Mouse (Mus musculus): ENCODE measurements around the gene Psmd14.
A peak's percentile ranks its signal among the peaks of the same experiment; 100 is the strongest.

Psmd14 gene

DNA sequence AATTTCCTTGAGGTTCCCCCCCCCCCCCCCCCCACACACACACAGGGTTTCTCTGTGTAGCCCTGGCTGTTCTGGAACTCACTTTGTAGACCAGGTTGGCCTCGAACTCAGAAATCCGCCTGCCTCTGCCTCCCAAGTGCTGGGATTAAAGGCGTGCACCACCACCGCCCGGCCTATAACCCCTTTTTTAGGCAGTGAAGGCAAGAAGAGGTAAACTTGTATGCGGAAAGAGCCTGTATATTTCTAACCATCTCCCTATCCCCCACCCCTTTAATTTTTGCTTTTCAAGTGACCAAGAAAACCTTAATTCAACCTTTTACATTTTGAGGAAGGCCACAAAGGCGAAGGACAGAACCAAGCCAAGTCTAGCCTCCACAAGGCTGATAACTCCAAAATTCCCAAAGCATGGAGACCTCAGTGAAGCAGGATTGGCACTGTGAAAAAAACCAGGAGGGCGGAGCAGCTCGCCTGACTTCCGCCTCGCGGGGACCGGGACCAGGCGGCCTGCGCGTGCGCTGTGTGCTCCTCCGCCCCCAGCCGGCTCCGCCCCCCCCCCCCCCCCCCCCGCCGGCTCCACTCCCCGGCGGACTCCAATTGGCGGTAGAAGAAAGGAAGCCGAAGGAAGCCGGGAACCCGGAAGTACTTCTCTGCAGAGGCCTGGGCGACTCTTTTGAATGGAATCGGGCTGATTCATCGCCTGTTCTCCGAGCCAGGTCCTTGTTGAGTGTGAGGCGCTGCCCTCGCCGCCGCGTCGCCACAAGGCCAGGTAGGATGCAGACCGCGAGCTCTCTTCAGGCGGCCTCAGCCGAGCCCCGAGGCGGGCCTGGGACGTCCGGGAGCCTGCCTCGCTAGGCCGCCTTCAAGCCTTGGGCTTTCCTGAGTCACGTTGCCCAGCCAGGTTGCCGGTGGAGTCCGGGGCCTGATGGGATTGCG lies at the start of gene Psmd14:
Gene Psmd14, plus strand, starts transcription at position 587 of the 933 bp plus-strand sequence.
- DNase-seq = peak; percentile 79 to 84

DNA sequence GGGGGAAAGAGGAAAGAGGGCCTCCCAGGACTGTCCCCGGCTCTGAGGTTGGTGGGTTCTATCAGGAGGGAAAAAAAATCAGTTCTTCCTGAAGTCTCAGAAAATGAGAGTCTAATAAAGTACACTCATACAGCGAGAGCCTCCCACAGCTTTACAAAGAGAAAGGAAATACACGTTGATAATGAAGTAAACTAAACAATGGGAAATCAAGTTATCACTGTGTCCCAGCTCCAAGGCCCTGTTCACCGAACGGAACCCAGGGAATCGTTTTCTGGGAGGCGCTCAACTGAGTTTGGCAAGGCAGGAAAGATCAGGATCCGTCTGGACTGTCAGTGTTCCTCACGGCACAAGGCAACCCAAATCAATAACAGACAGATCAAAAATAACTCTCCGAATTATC lies 48.7 kb upstream of the Psmd14 start:
- DNase-seq = no peak

DNA sequence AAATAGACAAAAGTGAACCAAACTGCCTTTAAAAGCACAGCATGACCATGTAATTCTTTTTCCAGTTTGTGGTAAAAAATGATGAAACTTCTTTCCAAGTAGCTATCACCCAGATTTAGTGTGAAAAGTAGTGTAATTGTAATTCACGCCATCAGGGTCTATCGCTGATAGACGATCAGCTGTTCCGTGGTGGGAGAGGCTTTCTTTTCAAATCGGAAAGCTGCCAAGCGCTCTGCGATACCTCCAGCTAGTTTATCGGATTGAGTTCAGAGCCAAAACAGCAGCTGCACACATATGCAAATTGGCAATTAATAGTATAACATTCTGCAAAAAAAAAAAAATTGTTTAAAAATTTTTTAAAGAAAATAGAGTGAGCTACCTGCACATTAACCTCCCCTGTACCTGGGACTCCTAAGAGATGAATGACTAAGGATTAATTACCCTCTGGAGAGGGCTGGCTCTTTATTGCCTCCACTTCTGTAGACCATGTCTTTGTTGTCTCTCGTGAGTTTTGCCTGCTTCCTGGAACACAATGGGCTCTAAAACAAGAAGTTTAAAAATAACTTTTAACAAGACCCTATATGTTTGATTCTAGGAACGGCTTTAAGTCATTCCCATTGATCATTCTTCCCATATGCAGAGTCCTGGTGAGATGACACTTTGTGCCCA lies 47.8 kb upstream of the Psmd14 start:
- DNase-seq = no peak

DNA sequence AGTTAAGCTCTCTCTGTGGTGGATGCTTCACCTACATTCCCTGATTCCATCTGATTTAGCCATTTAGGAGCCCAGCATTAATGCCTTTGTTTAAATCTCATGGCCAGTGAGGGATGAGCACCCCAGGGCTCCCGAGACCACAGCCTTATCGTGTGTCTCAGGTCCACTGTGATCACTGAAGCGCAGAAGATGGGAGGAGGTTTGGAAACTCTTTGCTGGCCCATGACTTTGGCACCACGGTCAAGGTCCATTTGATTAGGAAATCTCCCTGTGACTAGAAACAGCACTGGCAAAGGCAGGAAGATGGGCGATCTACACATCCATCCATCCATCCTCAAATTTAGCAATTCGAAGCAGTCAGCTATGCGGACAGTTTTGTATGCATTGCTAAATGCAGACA lies 44.1 kb upstream of the Psmd14 start:
- DNase-seq = no peak

DNA sequence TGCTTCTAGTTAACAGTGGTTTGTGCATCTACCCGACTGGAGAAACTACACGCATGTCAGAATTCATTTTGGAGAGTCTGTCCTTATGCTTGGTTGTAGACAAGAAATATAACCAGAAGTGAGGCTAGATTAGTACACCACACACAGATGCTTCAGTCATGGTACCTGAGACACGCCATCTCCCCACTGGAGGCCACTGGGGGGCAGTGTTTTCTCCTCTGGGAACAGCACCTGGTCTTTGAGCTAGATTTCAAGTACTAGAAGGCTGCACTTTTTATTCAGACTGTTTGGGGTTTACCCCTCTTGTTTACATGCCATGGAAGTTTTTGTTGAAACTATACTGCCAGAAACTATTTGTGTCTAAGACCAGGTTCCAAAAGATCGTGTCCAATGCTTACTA lies 43.2 kb upstream of the Psmd14 start:
- peak; percentile 59 to 68 for DNase-seq

DNA sequence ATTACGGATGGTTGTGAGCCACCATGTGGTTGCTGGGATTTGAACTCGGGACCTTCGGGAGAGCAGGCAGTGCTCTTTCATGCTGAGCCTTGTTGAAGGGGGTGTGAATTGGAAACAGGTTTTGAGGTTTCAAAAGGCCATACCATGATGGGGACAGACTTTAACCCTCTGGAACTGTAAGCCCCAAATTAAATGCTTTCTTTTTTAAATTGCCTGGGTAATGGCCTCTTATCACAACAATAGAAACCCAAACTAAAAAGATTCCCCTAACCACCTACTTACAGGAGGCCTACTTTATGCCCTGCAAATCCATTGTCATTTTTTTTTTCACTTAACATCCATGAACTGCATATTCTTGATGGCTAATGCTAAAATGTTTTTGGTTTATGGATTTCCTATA lies 36.9 kb upstream of the Psmd14 start:
- no peak for DNase-seq

DNA sequence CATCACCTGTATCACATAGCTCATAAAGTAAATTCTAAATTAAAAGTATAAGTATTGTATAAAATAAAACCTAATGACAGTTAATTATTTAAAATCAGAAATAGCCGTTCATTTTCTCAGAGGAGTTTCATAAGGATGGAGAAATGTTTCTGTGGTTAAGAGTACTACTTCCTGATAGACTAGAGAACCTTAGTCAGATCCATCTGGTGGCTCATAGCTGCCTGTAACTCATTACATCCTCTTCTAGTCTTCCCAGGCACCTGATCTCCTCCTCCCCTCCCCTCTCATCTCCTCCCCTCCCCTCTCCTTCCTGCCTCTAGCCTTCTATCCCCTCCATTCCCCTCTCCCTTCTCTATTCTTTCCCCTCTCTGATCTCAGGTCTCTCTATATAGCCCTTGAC lies 29.9 kb upstream of the Psmd14 start:
- DNase-seq = no peak

DNA sequence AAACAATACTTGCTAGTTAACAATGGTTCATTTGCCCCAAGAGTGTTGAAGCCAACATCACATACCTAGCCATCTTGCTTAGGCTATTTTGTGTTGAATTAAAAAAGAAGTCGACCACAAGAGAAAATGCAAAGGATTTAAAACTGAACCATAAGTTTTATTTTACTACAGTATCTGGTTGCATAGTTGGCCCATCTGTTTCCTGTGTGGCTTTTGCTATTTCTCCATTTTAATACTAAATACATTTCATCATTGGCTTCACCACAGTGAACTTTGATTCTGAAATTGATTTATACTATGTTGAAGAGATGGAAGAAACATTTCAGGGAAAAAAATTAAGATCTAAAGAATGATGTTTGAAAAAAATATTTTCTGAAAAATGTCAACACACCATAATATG lies 25.0 kb upstream of the Psmd14 start:
- DNase-seq = no peak

DNA sequence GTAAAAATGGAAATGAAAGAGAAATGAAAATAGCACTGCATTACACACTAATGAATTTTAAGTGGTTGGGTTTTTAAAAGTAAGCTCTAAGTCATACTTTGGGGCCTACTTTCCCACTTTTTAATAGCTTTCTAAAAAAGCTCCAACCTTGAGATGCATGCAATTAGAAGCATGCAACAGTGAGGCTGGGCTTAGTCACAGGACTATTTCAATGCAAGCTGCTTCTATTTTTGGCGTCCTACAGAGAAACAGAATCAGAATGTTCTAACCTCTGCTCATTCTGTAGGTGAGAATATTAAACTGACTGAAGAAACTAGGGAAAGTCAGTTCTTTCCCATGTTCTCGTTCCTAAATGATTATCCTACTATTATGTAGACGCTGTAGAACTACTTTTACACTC lies 22.4 kb upstream of the Psmd14 start:
- no peak for DNase-seq

DNA sequence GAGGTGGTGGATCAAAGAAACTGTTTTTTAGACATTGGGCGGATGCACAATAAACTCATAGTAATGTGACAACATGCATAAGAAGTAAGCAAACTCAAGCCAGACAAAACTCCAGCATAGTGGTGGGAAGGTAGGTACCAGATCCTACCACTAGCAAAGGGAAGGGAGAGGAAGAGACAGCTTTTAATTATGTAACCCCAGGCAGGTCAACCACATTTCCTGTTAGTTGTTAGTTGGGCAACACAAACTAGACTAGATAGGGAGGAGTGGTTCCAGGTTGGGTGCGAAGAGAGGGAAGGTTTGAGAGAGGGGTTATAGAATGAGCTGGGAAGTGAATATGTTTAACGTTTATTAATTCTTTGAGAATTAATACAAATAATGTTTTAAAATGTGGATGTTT lies 1.9 kb upstream of the Psmd14 start:
- no peak for DNase-seq

DNA sequence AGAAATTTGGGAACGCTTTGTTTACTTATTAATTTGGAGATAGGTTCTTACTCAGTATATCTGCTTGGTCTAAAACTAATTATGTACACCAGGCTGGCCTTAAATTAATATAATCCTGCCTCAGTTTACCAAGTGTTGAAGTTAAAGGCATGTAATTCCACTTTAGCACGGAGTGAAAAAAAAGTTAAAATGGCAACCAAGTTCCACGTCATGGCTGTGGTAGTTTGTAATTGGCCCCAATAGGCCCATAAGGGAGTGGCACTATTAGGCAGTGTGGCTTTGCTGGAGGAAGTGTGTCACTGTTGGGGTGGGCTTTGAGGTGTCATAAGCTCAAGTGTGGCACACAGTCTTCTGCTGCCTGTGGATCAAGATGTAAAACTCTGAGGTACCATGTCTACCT lies 1.0 kb downstream of the Psmd14 start:
- no peak for DNase-seq

DNA sequence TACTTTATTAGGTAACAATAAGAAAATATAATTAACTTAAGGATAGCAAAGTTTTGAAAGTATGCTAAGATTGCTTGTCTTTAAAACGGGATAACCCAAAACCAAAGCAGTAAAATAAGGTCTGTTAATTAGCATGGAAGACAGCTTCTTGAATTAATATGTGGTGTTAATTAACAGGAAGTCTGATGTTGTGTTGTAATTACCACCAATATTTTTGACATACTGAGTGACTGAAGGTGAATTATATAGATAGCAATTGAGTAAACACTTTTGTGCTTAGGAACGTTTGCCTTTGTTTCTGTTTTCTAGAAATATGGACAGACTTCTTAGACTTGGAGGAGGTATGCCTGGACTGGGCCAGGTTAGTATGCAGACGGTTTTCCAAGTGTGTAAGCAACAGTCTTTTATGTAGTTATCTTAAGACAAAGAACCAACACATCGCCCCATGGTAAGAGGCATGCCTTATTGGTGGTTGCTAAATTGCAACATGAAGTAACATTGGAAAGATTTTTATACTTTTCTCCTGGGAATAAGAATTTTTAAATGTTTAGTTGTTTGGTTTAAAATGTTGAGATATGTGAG lies 11.0 kb downstream of the Psmd14 start:
- no peak for DNase-seq

DNA sequence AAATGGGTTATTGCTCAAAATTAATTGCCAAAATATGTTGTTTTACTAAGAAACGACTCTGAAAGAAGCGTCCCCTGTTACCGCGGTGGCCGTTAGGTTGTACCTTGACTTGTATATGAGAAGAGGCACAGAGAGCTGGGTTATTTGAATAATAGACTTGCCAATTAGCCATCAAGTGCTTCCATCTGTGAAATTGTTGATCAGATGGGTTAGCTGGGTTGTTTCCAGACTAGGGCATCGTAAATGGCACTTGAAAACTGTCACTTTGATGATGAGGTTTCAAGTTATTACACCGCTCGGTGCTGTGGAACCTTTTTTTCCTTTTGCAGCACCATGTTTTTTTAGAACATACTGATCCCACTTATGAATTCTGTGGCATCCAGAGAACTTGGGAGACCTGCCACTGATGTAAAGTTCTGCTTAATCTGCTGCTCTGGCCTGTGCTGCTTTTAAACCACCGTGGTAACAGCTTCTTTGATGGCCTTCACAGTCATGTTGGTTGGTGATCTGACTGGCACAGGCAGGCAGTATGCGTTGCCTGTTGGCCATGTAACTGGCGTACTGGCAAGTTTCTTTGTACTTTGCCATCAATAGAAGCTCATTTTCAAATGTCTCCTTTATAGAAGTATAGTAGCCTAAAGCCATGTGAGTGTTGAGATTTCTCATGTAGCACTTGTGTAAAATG lies 21.4 kb downstream of the Psmd14 start:
- DNase-seq = no peak

DNA sequence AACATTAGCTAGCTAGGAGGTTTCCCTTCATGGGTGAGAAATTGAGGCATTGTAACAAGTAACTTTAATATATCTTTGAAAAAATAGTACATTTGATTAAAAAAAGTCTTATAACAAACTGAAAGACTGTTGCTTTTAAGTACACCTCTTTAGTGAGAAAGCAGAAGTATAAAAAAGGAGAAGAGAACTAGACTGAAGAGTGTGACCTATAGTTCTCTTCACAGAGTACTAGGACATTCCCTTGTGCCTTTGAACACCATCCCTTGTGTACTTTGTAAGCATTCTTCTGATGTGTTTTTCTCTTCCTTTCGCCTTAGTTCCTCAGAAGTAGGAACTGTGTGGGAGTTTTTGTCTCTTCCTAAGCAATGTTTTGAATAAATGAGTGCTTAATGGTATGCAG lies 22.7 kb downstream of the Psmd14 start:
- DNase-seq = no peak

DNA sequence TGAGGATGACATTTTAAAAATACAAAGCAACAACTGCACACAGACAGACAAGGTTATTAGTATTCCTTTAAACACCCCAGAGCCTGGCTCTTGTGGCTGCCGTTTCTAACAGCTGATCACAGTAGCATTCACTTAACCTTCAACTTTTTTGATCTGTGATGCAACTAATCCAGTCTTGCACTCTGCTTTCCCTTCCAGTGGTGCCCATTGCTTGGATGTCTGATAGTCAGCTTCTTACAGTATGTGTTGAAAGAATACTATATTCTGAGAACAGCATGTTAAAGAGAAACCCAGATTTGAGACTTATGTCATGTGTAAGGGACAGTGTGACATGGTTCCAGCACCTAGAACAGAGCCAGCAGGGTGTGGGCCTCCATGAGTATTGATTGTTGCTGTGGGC lies 34.6 kb downstream of the Psmd14 start:
- no peak for DNase-seq

DNA sequence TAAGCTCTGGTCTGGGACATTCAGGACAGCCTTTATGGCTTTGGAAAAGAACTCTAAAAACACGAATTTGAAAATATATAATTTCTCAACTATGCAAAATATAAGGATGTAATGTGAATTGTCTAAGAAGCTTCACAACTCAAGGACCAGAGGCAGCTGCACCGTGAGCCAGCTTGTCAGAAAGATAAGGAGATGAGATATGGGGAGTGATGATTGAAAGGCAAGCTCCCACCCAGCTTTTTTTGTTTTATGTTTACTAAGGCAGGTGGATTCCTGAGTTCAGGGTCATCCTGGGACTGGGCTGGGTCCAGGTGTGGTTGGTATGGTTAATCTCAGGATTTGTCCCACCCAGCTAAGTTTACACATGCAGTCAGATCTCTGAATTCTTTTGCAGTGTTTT lies 35.1 kb downstream of the Psmd14 start:
- no peak for DNase-seq

DNA sequence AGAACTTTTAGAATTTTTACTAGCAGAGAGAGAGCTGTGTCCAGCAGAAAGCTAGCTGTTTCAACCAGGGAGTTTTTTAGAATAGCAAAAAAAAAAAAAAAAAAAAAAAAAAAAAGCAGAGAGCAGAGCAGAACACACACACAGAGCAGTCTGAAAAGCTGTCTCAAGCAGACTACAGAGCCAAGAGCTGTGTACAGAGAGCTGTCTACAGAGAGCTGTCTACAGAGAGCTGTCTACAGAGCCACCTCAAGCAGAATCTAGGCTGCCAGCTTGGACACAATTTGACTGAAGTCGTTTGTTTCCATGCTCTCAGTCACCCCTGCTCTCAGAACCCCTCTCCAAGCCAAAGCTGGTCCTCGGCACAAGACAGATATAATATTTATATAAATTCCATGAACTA lies 35.9 kb downstream of the Psmd14 start:
- DNase-seq = no peak

DNA sequence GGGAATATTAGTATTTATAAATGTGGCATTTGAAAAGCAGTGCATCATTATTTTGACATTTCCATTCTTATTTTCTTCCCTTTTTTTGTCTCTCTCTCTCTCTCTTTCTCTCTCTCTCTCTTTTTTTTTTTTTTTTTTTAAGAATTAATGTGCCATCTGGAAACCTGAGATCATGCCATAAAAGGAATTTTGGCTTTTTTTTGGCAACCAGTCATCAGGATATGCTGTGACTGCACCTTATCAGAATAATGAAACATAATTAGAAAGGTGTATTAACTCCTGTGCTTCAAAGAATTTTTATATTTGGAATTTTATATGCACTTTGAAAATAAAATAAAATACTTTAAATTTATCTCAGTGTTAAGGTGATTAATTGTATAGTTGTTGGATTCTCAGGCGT lies 39.2 kb downstream of the Psmd14 start:
- no peak for DNase-seq

DNA sequence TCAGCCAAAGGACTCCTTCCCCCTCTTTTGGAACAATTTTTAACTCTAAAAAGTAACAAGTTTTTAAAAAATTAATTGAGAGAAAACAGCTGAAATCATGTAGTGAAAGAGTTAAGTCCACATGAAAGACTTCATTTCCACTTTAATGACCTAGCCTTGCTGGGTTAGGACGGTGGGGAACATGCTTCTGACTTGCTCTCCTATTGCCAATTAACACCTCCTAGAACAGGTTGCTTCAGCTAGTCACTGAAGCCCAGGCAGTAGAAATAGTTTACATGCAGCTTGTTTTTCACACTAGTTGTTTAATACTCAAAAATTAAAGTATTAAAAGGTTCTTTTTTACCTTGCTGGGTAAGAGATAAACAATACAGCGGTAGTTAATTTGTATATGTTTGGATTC lies 39.8 kb downstream of the Psmd14 start:
- DNase-seq = no peak

DNA sequence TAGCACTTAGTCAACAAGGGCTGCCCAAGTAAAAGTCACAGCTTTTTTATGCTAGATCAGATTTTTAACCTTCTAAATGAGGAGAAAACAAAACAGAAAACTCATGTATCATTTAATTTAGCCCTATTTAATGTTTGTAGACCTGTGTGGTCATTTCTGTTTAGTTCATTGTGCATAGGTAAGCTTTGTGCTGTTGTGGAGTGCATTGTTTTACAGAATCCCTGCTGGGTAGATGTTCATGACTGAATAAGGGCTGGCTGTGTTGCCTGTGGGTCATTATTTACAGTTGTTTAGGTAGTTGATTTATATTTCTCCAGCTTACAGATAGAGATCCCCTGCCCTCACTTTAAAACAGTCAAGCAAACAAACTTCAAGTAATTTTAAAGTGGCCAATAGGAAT lies 40.9 kb downstream of the Psmd14 start:
- DNase-seq = no peak

DNA sequence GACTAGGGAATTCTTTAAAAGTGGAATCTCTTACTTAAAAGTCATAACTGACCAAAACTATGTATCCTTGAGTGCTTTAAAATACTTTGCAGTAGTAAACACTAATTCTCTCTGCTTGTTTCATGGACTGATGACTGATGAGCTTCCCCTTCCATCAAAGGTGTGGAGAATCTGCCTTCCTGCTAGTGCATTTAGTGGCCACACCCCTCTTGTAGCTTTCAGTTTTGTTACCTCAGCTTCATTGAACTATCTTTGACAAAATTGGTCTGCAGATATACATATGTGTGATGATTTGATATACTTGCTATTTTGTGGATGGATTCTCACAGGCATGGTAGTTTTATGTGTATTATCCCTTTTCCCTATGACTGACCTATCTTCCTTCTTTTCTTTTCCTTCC lies 43.5 kb downstream of the Psmd14 start:
- no peak for DNase-seq

DNA sequence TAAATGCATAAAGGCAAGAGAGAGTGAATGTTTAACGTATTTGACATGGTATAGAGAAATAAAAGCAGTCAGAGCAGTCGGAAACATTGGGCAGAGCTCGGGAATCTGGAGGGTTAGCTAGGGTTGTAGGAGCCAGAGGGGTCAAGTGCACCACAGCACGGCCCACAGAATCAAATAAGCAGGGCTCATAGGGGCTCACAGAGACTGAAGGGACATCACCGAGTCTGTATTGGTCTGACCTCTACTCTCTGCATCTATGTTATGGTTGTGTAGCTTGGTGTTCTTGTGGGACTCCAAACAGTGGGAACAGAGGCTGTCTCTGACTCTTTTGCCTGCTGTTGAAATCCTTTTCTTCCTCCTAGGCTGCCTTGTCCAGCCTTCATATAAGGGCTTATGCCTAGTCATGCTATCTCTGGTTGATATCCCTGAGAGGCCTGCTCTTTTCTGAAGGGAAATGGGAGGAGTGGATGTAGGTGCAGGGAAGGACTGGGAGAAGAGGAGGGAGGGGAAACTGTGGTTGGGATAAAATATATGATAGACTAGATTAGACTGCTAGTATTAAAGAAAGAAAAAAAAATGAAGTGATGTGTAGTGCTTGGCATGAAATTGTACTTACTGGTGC lies 47.9 kb downstream of the Psmd14 start:
- DNase-seq = no peak

DNA sequence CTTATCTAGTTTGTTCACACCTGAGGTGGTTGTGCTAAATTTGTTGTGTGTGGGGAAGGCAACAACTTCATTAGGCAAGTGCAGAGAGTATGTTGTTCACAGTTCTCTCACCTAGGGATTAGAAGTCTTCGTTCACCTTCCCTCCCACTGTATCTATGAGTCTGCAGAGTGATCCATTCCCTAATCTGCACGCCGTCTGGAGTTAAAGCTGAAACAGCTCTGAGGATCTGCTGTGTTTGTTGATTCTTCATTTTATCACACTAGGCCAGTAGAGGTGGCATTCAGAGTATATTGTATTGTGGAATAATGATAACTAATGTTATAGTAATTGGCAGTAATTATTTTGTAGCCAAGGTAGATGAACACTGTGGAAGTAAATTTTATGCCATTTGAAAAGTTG lies 48.5 kb downstream of the Psmd14 start:
- no peak for DNase-seq

Data from thymus, postnatal 36 days (tissue).